Comparison of ENCODE assay signal across 31 mouse cellular contexts in the genomic region with DNA sequence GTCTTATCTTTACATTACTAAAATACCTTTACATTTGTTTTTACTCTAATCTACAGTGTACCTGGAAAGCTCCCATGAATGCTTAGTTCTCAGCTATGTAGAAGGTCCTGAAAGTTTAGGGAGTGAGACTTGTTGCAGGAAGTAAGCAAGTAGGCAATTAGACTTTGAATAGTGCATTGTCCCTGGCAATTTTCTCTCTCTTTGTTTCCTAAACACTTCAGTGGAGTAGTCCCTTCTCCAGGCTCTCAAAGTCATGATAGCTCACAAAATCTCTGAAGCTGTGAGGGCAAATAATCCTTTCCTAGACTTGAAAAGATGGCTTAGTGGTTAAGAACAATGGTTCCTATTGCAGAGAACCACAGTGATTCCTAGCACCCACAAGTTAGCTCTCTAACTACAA.
"Had no signal": no experiment of that assay in that cellular context is flagged by ENCODE, and none has a peak within 500 bp of the region (broad histone marks: within the 10 kb centered on the region; RNA-seq: fewer than 3 reads in every experiment).

No protein-coding gene starts in this region.

- H3K27me3 ChIP-seq: limb, embryonic 12.5 days; limb, embryonic 13.5 days; limb, embryonic 15.5 days; liver, embryonic 12.5 days; liver, embryonic 13.5 days; liver, embryonic 15.5 days; lung, embryonic 15.5 days; megakaryocyte, embryonic 14.5 days; midbrain, embryonic 12.5 days; midbrain, embryonic 13.5 days; midbrain, embryonic 15.5 days had no signal

- ATAC-seq: liver, embryonic 12.5 days; liver, postnatal 0 days; lung, postnatal 0 days; midbrain, embryonic 13.5 days; midbrain, embryonic 15.5 days; midbrain, embryonic 16.5 days had no signal

- H3K9ac ChIP-seq: limb, embryonic 12.5 days; limb, embryonic 13.5 days; limb, embryonic 15.5 days; liver, embryonic 12.5 days; liver, embryonic 13.5 days; liver, embryonic 14.5 days; liver, embryonic 15.5 days; liver, postnatal 0 days; lung, embryonic 14.5 days; lung, embryonic 15.5 days; midbrain, embryonic 12.5 days; midbrain, embryonic 13.5 days; midbrain, embryonic 15.5 days had no signal

- H3K36me3 ChIP-seq: limb, embryonic 10.5 days; limb, embryonic 12.5 days; limb, embryonic 13.5 days; limb, embryonic 15.5 days; liver, embryonic 12.5 days; liver, embryonic 13.5 days; liver, embryonic 15.5 days; lung, embryonic 15.5 days; midbrain, embryonic 10.5 days; midbrain, embryonic 12.5 days; midbrain, embryonic 13.5 days; midbrain, embryonic 15.5 days had no signal

- H3K9me3 ChIP-seq: limb, embryonic 10.5 days; limb, embryonic 12.5 days; limb, embryonic 13.5 days; limb, embryonic 15.5 days; liver, embryonic 12.5 days; liver, embryonic 13.5 days; liver, embryonic 15.5 days; lung, embryonic 15.5 days; megakaryocyte, embryonic 14.5 days; midbrain, embryonic 10.5 days; midbrain, embryonic 12.5 days; midbrain, embryonic 13.5 days; midbrain, embryonic 15.5 days had no signal

- DNase-seq: left cerebral cortex, postnatal 4 days; liver; liver, embryonic 13.5 days; liver, postnatal 0 days; lung, adult 18-20 months; lung, adult 2 months; lung, embryonic 14.5 days; lung, postnatal 10 days; lung, postnatal 14 days; lung, postnatal 36 days; lung, postnatal 4 days; midbrain, embryonic 14.5 days had no signal

- H3K4me2 ChIP-seq: limb, embryonic 12.5 days; limb, embryonic 13.5 days; limb, embryonic 15.5 days; liver, embryonic 11.5 days; liver, embryonic 12.5 days; liver, embryonic 13.5 days; liver, embryonic 15.5 days; lung, embryonic 14.5 days; lung, embryonic 15.5 days; midbrain, embryonic 11.5 days; midbrain, embryonic 12.5 days; midbrain, embryonic 13.5 days; midbrain, embryonic 15.5 days had no signal

- H3K4me1 ChIP-seq: limb, embryonic 10.5 days; limb, embryonic 12.5 days; limb, embryonic 13.5 days; limb, embryonic 15.5 days; liver, embryonic 12.5 days; liver, embryonic 13.5 days; liver, embryonic 15.5 days; lung, embryonic 15.5 days; megakaryocyte, embryonic 14.5 days; midbrain, embryonic 10.5 days; midbrain, embryonic 12.5 days; midbrain, embryonic 13.5 days; midbrain, embryonic 15.5 days had no signal

- H3K4me3 ChIP-seq: limb, embryonic 10.5 days; limb, embryonic 12.5 days; limb, embryonic 13.5 days; limb, embryonic 15.5 days; liver, embryonic 12.5 days; liver, embryonic 13.5 days; liver, embryonic 15.5 days; lung, embryonic 15.5 days; megakaryocyte, embryonic 14.5 days; midbrain, embryonic 10.5 days; midbrain, embryonic 12.5 days; midbrain, embryonic 13.5 days; midbrain, embryonic 15.5 days; myocyte had no signal

- H3K27ac ChIP-seq: limb, embryonic 10.5 days; limb, embryonic 12.5 days; limb, embryonic 13.5 days; limb, embryonic 15.5 days; liver, embryonic 12.5 days; liver, embryonic 13.5 days; liver, embryonic 14.5 days; liver, embryonic 15.5 days; lung, embryonic 15.5 days; macrophage; midbrain, embryonic 10.5 days; midbrain, embryonic 12.5 days; midbrain, embryonic 13.5 days; midbrain, embryonic 15.5 days had no signal
